Mouse (Mus musculus) cerebellum, adult 18-20 months (tissue): ENCODE data around the gene Pak7.
A peak's percentile ranks its signal among the peaks of the same experiment; 100 is the strongest.

Experiments
- DNase-seq, 2 experiments: peaks; one replicate each; pipeline ENCODE4 v3.0.0; 2021

The Pak7 gene

DNA sequence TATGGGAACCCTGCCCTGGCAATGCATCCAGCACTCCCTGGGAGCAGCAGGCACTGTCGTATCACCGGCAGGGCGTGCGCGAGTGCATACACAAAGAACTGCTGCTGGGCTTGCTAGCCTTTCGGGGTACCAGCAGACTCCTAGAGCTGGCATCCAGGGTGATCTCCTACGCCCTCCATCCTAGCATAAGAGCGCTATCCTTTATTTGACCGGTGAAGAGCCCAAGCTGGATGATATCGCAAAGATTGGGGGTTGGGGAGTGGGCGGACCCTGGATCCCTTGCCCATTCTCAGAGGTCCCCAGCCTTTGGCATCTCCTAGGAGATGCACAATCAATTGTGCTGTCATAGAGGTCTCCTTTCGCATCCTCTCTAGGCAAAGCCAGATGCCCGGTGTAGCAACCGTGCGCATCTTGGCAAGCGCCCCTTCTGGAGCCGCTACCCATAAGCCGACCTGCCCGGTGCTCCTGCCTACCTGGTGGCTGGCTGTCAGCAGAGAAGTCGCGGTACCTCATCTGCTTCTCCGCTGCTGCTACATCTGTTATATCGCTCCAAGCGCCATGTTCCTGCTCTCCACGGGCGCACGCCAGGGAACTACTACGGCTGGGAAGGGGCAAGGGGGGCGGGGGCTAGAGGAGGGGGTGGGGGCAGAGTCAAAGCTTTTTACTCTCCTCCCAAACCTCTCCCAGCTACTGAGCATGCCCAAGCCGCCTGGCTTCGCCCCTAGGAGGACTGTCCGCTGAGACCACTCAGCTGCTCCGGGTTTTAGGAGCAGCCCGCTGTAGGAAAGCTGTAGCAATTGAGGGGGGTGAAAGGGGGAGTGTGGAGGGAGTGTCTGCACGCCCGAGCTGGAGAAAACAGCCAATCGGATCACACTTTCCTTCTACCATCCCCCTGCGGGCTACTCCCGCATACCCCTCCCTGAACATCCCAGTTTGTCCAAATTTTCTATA lies at the start of gene Pak7:
TSS of gene Pak7 (minus strand) at position 787 of the 951 bp plus-strand sequence.
- peak; percentile 78 to 86 for DNase-seq

DNA sequence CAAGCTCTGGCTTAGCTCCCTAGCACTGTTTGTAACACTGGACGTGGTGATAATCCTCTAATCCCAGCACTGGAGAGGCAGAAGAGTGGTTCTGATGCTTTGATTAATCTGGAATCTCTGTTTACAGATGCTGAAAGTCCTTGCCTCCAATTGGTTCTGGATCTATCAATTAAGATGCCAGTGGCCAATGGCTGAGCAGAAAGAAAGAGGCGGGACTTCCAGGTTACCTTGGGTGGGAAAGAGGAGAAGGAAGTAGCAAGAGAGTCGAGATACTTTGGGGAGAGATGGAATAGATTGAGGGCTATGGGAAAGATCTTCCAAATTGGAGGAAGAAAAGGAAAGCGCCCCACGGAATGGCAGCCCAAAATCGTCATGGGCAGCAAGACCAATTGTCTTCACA lies 37.8 kb upstream of the Pak7 start:
- no peak for DNase-seq

DNA sequence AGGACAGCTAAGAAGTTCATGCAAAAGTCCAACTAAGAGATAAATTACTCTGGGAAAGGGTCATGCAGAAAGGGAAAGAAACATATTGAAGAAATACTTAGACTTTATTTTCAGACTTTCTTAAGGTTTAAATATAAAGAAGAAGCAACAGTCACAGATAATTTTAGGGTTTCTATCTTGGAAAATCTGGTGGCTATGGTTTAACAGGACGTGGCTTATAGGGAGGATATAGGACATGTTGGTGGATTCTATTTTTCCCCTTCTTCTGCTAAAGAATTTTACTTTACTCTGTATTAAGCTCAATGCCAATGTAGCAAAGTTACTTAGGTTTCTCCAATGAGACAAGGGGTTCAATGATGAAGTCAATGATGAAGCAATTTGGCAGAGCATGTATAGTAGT lies 31.8 kb upstream of the Pak7 start:
- DNase-seq, result no peak

DNA sequence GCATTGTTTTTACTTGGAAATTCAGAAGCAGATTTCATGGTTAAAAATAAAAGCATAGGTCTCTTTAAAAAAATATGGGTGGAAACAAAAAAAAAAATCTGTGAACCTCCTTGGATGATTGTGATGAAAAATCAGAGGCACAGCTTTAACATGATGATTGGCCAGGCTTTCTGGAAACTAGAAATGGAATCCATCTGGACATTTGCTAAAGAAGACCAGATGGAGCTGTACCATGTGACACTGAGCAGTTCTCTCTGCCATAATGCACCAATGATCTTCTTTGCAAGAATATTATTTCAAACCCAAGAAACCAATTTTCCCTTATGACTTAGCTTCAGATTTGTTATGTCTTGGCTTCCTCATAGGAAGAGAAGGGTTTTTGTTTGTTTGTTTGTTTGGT lies 28.6 kb upstream of the Pak7 start:
- peak in 1 of 2 experiments; percentile 4 for DNase-seq

DNA sequence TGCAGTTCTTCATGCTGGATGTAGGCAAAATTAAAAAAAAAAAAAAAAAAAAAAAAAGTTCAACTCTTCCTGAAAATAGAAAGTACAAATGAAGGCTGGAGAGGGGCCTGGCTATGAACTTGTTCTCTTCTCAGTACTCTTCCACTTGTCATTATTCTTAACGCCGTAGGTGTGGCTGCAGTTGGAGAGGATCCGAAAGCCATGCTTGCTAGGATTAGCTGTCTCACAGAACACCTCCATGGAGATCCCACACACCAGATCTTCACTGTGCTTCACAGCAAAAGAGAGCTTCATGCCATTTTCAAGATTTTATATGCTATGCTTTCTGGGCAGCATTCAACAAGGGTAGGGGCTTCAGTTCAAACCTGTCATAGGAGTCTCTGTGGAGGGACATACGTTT lies 14.8 kb upstream of the Pak7 start:
- DNase-seq, result no peak

DNA sequence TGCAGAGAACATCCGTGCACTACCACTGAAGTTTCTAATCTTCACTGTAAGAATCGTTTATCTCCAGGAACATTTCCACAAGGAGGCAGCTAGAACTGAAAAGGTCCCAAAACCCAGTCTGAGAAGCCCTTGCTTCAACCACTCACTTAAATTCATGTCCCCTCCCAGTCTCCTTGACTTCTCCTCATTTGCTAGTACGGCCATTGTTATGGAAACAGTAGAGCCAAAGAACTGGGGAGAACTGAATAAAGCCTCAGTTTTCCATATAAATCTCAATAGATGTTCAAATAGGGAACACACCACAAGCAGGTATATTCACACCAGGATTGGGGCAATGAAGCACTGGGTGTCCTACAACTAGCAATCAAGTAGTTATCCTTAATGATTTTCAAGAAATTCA lies 12.4 kb downstream of the Pak7 start:
- no peak for DNase-seq

DNA sequence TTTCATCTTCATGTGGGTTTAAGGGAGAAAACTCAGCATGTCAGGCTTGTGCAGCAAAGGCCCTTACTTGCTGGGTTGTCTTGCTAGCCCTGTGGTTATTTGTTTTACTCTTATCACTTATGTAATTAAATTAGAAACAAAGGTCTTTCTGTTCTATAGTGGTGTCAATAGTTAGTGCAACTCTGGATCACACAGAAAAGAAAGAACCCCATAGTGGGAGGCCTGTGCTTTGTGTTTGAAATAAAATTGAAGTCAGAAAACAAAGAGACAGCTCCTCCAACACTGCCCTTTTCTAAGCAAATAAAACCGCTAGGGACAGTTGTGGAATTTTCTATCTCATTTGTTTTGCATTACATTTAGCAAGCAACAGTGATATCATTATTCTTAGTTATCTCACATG lies 15.4 kb downstream of the Pak7 start:
- no peak for DNase-seq

DNA sequence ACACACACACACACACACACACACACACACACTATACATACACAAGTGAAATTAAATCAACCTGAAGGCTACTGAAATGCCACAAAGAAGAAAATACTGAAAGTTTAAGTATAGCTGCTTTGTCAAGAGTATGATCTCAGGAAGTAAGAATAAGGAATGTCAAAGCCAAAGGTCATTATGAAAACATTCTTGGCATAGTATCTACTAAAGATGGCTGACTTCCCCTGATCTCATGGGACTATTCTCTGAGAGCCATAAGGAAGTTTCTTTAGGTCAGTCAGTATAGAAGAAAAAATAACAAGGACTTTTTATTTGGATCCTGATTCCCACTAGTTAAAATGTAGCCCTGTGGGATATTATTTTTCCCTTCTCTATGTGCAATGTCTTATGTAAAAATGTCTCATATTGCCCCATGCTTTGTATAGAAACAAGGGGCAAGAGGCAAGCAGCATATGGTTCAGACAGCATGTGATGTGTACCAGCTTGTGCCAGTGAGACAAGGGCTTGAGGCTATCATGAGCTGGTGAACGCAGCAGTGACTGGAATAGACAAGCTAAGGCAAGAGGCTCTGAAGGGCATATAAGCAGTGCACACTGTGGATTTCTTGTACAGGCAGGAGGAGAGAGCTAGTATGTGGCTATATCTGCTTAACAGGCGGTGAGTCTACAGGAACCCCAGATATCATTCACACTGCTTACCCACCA lies 36.2 kb downstream of the Pak7 start:
- peak; percentile 35 to 48 for DNase-seq

DNA sequence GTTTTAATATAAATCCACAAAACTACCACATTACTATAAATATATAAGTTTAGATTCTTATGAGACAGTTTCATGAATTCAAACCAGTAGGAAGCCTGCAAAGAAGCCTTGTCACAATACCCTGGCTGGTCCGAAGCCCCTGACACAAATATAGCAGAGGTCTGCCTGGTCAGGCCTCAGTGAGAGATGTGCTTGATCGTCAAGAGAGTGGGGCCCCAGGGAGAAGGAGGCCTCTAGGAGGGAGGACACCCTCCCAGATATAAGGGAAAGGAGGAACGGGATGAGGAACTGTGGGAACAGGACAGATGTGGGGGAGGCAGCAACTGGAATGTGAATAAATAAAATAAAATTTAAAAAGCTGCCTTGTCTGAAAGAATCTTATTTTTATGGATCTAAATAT lies 37.3 kb downstream of the Pak7 start:
- no peak for DNase-seq

DNA sequence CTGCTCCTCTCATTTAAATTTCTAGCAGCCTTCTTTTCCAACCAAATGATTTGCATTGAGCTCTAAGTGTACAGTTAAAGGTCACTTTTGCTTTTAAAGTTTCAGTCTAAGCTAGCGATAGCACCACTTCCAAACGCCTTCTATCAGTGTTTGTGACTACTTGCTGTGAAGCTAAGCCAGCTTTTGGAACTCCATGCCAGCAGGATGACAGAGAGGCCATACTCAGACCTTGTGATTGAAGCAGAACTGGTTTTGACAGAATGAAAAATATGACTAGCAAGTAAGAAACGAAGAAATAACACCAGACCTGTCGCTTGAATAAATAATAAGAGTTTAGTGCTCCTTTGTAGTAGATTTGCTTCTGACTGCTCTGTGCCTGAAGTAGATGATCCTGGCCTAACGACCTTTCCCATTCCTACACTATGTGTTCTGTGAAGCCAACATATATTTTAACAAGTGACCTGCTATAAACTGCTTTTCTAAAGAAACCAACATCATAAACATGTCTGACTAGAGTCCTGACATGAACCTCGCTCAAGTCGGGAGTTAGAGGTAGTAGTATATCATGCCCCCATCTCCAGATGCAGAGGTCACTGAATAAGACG lies 38.0 kb downstream of the Pak7 start:
- peak in 1 of 2 experiments; percentile 7 for DNase-seq

DNA sequence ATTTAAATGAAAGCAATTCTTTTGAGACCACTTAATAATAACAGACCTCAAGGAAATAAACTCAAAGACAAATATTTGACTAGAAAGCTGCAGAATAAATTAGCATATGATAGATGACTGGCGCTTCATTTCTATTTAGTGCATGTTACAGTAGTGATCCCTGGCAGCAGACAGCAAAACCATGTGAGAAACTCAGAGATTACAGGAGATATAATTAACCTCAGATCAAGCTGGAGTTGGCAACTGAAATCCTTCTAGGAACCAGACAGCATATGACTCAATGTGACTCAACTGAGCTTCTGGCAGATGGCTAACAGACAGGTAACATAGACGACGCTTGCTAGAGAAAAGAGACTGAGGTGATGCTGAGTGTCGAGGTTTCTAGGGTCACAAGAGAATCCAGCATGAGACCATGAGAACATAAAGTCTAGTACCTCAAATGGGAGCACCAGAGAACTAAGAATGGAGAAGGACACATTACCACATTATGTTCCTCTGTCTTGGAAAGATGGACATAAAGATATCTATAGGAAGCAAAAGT lies 43.5 kb downstream of the Pak7 start:
- DNase-seq, result peak; percentile 17 to 24

DNA sequence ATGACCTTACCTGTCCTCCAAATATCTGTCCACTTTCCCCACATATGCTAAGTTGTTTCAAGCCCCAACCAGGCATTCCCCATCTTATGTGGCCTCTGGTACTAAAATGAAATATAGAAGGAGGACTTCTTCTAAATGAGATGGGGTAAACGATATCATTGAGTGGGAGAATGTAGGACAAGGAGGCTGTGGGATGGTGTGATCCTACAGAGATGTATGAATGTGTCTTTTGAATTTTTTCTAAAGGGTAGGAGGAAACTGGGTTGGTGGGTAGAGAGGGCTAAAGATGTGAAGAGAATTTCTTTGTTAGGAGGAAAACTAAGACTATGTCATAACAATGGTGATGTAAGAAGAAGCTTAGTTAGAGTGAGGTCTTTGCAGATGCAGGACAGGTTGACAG lies 57.8 kb downstream of the Pak7 start:
- no peak for DNase-seq

DNA sequence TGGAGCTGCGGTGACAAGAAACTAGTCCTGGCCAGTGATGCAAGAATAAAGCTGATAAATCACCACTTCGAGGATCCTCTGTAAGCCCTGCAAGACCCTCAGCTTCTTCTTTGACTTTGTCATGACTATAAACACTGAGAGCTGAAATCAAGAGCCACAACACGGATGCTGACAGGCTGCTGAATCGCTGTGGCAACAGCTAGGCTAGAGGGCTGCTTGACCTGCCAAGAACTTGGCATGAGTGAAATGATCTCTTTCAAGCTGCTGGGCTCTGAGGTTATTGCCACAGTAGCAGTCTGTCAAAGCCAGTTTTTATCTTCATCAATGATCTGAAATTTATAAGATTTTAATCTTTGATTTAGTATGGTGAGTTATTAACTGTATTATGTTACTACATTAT lies 62.1 kb downstream of the Pak7 start:
- DNase-seq, result peak; percentile 51 to 70

DNA sequence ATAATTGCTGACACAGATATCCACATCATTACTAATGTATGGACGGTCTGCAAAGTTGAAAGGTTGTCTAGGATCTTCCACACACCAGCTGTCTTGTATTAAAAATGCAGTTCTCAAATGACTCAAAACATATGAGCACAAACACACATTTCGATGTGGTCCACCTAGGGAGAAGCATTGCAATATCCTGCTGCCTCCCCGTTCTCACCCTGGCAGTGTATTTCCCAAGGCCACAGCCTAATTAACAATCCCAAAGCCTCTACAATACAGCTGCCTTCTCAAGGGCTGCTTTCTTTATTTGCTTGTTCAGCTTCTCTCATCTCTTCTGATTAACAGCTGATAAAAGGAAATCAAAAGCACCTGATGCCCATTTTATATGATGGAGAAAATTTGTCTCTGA lies 78.5 kb downstream of the Pak7 start:
- DNase-seq, result no peak

DNA sequence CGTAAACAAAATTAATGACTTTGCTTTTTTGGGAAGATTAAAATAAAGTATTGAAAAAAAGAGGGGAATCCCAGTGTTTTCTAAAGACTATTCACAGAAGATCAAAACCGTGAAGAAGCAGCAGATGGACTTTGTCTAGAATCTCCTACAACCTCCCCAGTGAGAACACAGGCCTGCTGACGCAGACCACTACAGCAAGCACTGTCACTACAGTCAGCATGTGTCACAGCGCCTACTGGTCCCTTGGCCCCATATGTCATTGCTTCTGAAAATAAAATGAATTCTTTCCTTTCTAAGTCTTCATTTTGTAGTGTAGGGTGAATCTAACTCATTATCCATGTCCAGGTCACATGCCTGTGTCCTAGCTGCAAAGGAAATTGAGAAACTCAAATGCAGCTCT lies 79.0 kb downstream of the Pak7 start:
- no peak for DNase-seq

DNA sequence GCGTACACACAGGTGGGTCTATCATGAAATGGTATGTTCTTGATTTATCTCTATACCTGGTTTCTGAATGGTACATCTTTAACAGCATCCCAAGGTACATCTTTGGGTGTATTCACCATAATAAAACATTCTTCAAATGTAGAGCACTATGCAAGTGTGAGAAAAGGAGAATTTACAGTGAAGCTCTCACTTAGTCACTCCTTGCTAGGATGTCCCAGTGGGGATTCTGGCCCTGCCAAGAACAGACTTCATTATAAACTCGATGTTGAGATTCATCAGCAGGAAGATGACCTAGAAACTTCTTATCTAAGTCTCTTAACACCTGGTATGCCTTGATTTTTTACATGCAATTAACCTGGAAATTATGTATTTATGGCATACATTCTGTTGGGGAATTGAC lies 85.6 kb downstream of the Pak7 start:
- peak; percentile 52 to 66 for DNase-seq

DNA sequence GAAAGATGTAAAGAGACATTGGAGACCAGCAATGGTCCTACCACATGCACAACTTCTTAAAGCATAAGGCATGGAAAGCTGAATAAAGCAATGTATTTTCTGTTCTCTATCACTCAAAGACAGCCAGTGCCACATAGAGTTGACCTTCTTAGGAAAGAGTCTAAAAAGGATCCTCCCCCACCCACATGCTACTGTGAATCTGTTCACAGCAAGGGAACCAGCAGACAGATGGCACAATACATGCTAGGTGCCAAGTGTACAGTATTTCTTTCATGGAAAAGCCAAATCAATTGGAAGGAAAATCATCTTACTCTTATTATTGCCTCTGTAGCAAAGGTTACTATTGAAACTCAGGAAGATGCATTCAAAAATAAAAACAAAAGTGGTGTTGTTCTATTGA lies 86.4 kb downstream of the Pak7 start:
- peak; percentile 80 to 86 for DNase-seq

DNA sequence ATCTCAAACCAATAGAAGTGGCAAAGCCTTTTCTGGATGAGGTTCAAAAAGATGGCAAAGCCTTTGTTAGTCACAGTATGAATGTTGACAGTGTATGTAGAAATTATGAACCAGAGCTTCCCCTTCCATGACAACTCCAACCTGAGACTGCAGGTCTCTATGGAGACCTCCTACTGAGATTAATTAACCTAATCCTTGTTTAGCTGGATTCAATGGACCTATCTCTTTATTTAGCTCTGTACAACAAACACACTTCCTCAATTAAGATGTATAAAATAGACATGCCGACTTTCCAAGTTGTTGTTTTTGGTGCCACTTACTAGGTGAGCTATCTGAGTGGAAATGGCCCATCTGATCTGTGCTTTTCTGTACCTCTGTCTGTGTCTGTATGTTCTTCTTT lies 90.4 kb downstream of the Pak7 start:
- DNase-seq, result peak in 1 of 2 experiments; percentile 15

DNA sequence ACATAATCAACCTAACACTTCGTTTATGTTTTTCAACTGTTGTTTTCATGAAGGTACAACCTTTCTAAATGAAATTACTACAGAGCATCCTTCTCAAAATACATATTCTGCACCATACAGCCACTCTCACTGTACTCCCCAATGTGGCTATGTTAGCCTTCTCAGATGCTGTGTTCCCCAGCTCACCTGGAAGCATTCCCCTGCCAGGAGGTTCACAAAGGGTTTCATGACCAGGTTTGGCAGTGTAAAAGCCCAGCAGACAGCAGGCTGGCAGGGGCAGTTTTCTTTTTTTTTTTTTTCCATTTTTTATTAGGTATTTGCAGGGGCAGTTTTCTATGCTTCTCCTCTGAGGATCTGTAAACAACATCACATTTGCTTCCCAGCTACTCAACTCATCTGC lies 105.7 kb downstream of the Pak7 start:
- peak; percentile 36 to 67 for DNase-seq

DNA sequence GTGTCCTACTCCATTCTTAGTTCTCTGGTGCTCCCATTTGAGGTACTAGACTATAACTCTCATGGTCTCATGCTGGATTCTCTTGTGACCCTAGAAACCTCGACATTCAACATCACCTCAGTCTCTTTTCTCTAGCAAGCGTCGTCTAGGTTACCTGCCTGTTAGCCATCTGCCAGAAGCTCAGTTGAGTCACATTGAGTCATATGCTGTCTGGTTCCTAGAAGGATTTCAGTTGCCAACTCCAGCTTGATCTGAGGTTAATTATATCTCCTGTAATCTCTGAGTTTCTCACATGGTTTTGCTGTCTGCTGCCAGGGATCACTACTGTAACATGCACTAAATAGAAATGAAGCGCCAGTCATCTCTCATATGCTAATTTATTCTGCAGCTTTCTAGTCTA lies 145.8 kb downstream of the Pak7 start:
- DNase-seq, result peak in 1 of 2 experiments; percentile 26

DNA sequence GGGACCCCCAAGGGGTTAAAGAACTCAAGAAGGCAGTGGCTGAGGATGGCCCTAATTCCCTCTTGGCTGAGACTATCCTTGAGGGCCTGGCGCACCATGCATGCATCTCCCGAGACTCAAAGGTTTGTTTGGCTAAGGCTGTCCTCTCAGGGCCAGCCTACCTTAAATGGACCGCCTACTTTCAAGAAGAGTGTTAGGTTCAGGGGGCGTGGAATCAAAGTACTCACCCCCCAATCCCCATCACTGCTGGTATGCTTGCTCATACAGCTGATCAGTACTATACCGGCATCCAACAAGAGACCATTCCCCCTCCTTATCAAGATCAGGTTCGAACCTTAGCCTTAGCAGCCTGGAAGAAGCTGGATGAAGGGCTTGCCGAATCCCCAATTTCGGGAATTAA lies 156.5 kb downstream of the Pak7 start:
- DNase-seq, result no peak

DNA sequence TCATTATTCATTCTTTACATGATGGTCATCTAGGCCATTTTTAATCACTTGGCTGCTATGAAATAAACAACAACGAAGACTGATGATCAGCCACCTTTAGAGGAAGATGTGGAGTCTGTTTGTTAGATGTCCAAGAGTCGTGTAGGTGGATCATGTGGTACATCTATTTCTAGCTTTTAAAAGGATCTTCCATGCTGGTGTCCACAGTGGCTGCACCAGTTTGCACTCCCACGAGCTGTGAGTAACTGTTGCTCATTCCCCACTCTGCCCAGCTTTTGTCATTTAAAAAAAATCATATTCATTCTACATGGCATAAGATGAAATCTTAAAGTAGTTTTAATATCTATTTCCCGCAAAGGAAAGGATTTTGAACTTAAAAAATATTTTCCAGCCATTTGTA lies 183.7 kb downstream of the Pak7 start:
- no peak for DNase-seq

DNA sequence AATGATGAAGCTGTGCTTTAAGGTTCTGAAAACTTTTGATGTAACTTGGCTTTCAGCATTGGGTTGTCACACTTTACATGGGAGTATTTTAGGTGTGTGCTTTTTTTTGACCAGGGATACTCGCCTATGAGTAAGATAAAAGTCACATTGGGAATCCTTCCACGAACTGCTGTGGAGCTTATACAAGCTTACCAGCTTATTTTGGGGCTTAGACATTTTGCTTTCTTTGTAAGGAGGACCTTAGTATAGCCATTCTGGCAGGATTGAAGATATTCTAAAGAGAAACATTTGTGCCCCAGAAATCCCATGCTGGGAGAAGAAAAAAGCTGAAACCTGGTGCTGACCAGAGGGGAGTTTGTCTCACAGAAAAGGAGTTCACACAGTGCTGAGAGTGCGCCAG lies 212.7 kb downstream of the Pak7 start:
- peak; percentile 11 to 13 for DNase-seq
